Mouse (Mus musculus): Measurements from ENCODE around the gene Rffl.

The Rffl gene

GRCm38 (mm10) chr11:82764438-82764924 lies 106.5 kb downstream of the Rffl start:
- no peak for DNase-seq (ENCODE audit: low read depth)

DNA sequence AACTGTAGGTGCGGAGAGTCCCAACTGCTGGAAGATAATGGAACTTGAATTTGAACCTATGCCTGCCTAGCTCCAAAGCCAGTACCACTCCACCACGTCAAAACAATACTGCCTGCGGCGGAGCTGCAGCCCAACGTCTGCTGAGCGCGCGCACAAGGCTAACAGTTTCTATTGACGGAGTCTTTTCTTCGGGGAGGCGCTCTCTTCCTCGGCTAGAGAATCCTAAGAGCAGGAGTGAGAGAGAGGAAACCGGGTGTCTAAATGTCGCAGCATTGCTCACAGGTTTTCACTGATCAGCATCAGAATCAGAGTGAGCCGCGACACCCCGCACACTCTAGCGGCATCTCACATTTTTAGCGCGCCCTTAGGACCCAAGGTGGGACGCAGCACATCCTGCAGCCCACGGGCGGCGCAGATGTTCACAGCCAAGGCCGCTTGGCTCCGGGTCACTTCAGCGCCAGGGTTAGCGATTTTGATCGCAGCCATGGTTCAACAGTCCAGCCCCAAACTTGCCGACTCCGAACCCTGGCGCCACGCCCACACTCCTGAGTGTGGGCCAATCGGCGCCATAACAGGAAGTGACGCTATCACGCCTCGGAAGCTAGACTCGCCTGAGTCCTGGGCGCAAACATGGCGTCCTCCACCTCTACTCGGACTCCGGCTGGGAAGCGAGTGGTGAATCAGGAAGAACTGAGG lies 107.1 kb downstream of the Rffl start, which contains the start of the genes Cct6b and Zfp830:
Gene Cct6b, minus strand, starts transcription at position 580 of the 696 bp plus-strand sequence.
Gene Zfp830, plus strand, starts transcription at position 604 of the 696 bp plus-strand sequence.
- DNase-seq (ENCODE audit: low read depth): peak; percentile 93

- DNase-seq (ENCODE audit: low read depth): no peak
Observed at GRCm38 (mm10) chr11:82763261-82763660, 107.7 kb downstream of the Rffl start.

- DNase-seq (ENCODE audit: low read depth): peak; percentile 20
Observed at GRCm38 (mm10) chr11:82762286-82762829, 108.7 kb downstream of the Rffl start.

GRCm38 (mm10) chr11:82755919-82756318 lies 115.1 kb downstream of the Rffl start:
- DNase-seq (ENCODE audit: low read depth): no peak

Data from naive thymus-derived CD4-positive, alpha-beta T cell, adult 2 months (primary cell).